Mouse (Mus musculus): ENCODE measurements around the gene Mlkl. TPM values are rescaled to one million over a fixed set of nuclear protein-coding genes. Genes with fewer than 3 reads are reported as not detected.

Gene Mlkl
- 10 to 100 TPM in 2 of 4 experiments, 1 to 10 TPM in 2; 7.0 to 26.7 (median 11.4) TPM for total RNA-seq (2022)

GRCm38 (mm10) chr8:111337890-111338347 is at the start of gene Mlkl:
Gene Mlkl (minus strand): TSS chr8:111338177.
- peak; percentile 63 for DNase-seq

GRCm38 (mm10) chr8:111385915-111386314 is 47.9 kb upstream of the Mlkl start:
- no peak for DNase-seq

- DNase-seq, result no peak
Measured at GRCm38 (mm10) chr8:111384628-111385027, 46.7 kb upstream of the Mlkl start.

- no peak for DNase-seq
Measured at GRCm38 (mm10) chr8:111375192-111375591, 37.2 kb upstream of the Mlkl start.

GRCm38 (mm10) chr8:111369711-111370110 is 31.7 kb upstream of the Mlkl start:
- DNase-seq, result no peak

GRCm38 (mm10) chr8:111367350-111367749 is 29.4 kb upstream of the Mlkl start:
- no peak for DNase-seq

- peak; percentile 21 for DNase-seq
Measured at GRCm38 (mm10) chr8:111366610-111367234, 28.7 kb upstream of the Mlkl start.

- no peak for DNase-seq
Measured at GRCm38 (mm10) chr8:111363489-111363888, 25.5 kb upstream of the Mlkl start.

GRCm38 (mm10) chr8:111360579-111361209 is 22.7 kb upstream of the Mlkl start:
- no peak for DNase-seq

- DNase-seq, result no peak
Measured at GRCm38 (mm10) chr8:111359936-111360335, 22.0 kb upstream of the Mlkl start.

- no peak for DNase-seq
Measured at GRCm38 (mm10) chr8:111358905-111359304, 20.9 kb upstream of the Mlkl start.

- DNase-seq, result no peak
Measured at GRCm38 (mm10) chr8:111357433-111357832, 19.5 kb upstream of the Mlkl start.

- no peak for DNase-seq
Measured at GRCm38 (mm10) chr8:111353497-111353896, 15.5 kb upstream of the Mlkl start.

GRCm38 (mm10) chr8:111352289-111352688 is 14.3 kb upstream of the Mlkl start:
- DNase-seq, result no peak

GRCm38 (mm10) chr8:111350577-111350976 is 12.6 kb upstream of the Mlkl start:
- DNase-seq, result no peak

- peak; percentile 76 for DNase-seq
Measured at GRCm38 (mm10) chr8:111343225-111343624, 5.2 kb upstream of the Mlkl start.

- no peak for DNase-seq
Measured at GRCm38 (mm10) chr8:111340186-111340585, 2.2 kb upstream of the Mlkl start.

GRCm38 (mm10) chr8:111338370-111339208 is 612 bp upstream of the Mlkl start:
- DNase-seq, result peak; percentile 45

- DNase-seq, result no peak
Measured at GRCm38 (mm10) chr8:111337311-111337889, 577 bp downstream of the Mlkl start.

- no peak for DNase-seq
Measured at GRCm38 (mm10) chr8:111336692-111337091, 1.3 kb downstream of the Mlkl start.

- no peak for DNase-seq
Measured at GRCm38 (mm10) chr8:111325222-111325790, 12.7 kb downstream of the Mlkl start.

- no peak for DNase-seq
Measured at GRCm38 (mm10) chr8:111314729-111315128, 23.2 kb downstream of the Mlkl start.
